Mouse (Mus musculus) kidney, adult 8-10 months (tissue): ENCODE measurements around the gene Slc22a15.
A peak's percentile ranks its signal among the peaks of the same experiment; 100 is the strongest.
"Not testable (repeated sequence)": the region's sequence is repeated elsewhere in the genome, so short reads cannot be mapped to it uniquely, and the experiment has no call there.

Experiments
- DNase-seq, 2 experiments: peaks; one replicate each; pipeline ENCODE4 v3.0.0; 2022

Gene Slc22a15

DNA sequence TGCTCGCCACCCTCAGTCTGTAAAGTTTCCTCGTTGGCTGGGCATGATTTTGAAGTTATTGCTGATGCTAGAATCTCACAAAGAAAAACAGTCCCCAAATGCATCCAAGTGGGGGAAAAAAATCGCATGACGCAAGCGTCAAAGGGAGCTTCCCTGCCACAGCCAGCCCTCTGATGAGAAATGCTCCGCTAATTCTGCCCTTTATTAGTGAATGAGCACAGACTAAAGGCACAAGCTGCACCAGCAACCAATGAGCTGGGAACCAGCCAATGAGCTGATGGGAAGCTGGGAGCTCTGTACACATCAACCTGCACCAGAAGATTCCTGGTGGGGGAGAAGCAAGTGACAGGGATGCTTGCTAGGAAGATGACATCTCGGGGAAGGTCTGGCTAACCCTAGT is 64.5 kb downstream of the Slc22a15 start:
- DNase-seq = no peak

DNA sequence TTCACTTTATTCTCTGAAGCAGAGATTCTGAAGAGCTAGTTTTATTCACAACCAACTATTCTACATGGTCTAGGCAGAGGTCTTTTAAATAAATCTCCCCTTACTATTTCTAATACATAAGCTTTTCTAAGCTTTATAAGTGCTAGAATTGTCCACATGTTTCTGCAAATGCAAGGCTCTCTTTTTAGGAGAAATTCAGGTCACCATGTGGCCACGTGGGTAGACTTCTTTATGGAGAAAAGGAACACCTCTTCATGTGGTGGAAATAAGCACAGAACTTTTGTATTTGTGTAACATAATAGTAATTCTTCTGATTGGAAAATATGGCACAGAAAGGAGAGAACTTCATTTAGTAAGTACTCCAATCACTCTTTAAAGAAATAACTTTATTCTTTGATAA is 70.2 kb downstream of the Slc22a15 start:
- DNase-seq = no peak

DNA sequence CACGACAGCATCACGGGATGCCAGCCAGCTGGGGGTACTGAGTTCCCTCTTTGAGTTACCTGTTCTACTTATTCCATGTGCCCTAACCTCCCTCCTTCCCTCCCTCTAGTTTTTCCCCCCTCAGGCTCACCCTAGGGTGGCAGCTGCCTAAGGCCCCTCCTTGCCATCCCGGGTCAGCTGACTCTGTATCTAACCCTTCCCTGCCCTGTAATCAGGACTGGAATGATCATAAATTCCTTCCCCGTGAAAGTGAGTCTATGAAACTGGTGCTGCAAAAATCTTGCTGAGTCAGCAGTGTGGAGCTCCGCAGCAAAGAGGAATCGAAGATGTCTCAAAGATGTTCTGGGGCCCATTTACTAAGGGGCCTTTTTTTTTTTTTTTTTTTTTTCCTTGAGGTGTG is 72.9 kb downstream of the Slc22a15 start:
- no peak for DNase-seq

DNA sequence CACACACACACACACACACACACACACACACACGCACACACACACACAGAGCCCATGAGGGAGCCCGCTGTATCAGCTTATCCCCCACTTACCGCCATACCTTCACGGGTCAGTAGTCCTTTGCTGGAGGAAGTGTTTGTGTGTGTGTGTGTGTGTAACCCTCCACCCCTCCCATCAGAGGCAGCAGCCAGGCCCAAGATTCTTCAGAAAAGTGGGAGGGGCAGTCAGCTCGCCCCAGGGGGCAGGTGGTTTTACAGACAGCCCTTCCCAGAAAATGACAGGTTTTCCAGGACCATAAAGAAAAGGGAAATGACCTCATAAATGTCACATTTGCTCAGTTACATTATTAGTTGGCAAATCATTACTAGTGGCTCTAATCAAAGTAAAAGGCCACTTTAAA is 75.4 kb downstream of the Slc22a15 start, which contains the start of gene Mab21l3:
Gene Mab21l3 (minus strand): TSS at position 144 of the 400 bp plus-strand sequence.
- no peak for DNase-seq

DNA sequence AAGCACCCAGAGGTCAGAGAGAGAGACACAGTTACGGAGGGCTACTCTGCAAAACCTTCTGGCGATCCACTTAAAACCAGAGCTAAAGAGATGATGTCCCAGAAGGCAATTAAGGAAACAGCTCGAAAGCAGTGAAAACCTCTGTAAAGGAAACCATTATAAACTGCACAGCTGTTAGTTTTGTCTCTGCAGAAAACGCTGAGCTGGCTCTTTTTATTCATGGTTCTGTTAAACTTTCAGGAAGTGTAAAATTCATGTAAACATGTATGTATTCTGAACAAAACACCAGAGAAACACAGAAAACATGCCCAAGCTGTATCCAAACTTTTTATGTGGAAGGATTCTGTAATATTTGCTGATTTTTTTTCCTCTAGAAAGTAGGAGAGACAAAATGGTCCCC is 78.2 kb downstream of the Slc22a15 start:
- DNase-seq = no peak

DNA sequence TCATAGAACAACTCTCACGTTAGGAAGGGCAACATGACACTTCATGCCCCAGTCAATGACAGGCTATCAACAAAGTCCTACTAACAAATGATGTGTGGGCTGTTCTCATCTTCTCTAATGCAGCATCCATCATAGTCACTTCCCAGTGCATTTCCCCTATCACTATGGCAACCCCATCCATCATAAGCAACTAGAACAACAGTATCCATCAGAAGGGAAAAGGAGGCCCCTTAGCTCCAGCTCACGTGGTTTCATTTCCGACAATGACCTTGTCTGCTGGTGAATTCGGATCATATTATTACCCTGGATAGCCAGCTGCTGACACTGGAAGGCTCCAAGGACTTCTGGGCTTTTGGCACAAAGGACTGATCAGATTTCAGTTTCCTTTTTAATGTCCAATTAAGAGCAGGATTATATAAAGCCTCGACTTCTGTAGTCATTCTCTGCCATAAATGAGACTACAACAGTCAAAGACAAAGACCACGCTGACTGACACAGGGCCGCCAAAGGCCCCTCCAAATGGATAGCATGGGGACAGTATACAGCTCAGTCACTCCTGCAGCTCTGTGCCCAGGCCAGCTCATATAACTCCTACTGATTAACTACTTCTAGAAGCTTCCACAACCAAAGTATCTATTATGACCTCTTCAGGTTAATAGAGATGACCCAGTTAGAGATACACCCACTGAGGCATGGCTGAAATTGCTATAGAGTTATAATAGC is 81.7 kb downstream of the Slc22a15 start:
- DNase-seq = no peak

DNA sequence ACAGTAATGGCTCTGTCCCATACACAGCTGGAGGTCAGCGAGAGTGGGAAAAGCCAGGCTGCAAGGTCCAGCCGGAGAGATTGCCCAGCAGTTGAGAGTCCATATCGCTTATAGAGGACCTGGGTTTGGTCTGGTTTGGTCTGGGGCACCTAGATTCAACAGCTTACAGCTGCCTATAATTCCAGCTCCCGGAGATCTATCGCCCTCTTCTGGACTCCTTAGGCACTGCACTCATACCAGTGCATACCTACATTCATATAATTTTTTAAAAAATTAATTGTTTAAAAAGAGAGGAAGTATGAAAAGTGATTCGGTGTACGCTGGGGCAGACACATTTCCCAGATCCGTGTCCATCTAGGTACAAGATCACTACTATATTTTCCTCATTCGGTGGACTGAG is 84.9 kb downstream of the Slc22a15 start:
- DNase-seq = no peak

DNA sequence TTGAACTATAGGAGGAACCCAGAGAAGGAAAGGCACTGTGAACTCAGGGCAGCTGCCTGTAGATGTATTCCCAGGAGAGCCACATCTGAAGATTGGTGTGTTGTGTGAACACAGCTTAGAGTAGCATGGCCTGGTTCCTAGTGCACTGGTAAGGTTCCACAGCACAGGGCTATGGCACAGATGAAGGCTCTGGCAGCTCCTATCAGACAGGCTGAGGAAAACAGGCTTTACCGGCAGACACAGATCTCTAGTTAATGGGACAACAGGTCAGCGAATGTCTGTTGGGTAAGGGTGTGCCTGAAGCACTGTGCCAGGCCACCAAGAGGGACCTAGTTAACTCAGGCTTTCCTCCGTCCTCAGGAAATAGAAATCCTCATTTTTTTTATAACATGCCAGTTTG is 87.3 kb downstream of the Slc22a15 start:
- DNase-seq = no peak

DNA sequence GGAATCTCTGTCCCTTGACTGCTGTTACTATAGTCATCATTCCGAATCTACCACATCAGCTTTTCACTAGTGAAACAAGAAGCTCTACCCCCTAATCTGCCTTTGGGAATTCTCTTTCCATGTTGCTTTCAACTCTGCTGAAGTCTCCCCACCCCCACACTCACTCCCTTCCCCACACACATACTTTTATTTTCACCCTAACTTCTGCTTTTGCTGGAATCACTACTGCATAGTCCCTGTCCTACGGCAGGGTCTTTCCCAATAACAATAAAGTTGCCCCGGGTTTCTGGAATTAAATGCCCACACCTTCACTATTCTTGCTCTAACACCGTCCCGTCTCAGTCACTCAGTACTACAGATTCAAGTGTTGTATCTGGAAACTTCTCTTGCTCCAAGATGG is 87.7 kb downstream of the Slc22a15 start:
- no peak for DNase-seq

DNA sequence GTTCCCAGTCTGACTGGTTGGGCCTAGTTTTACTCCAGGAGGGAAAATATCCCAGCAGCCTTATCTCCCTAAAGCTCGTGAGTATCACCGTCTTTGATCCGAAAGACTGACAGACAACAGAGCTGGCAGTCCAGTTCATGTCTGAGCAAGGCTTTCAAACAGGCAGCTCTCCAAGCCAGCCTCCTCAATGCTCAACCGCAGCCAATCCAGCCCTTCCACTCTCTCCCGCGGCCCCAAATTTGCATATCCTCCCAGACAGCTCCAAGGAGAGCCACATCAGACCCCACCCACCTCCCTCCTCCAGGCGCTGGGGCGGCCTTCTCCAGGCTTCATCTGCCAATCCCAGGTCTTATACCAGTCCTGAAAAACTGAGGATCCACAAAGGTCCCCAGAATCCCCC is 88.2 kb downstream of the Slc22a15 start:
- DNase-seq = peak; percentile 81 to 83

DNA sequence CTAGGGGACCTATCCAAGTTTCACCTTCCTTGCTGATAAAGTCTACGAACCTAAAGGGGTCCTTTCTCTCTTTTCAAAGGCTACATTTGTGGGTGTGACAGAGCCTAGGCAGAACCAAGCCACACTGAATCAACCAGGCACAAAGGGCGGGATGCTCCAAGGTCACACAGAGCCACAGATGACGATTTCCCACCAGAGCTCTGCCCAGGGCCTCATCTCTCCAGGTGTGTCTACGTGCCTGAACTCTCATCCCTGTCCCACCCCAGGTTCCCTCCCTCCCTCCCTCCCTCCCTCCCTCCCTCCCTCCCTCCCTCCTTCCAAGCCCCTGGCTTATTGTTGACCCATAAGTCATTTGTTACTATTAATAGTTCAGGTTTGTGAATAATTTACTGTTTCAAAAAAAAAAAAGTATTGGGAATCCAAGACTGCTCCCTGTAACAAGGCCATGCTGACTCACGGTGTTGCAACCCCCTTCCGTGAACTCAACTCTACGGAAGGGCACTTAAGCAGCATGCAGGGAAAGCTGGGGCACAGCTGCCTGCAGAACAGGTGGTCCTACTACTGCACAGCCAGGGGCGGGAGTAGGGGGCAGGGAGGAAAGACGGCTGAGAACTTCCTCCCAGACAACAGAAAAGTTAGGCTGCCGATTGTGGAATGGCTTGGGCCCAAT is 92.9 kb downstream of the Slc22a15 start:
- DNase-seq = peak; percentile 65 to 72

DNA sequence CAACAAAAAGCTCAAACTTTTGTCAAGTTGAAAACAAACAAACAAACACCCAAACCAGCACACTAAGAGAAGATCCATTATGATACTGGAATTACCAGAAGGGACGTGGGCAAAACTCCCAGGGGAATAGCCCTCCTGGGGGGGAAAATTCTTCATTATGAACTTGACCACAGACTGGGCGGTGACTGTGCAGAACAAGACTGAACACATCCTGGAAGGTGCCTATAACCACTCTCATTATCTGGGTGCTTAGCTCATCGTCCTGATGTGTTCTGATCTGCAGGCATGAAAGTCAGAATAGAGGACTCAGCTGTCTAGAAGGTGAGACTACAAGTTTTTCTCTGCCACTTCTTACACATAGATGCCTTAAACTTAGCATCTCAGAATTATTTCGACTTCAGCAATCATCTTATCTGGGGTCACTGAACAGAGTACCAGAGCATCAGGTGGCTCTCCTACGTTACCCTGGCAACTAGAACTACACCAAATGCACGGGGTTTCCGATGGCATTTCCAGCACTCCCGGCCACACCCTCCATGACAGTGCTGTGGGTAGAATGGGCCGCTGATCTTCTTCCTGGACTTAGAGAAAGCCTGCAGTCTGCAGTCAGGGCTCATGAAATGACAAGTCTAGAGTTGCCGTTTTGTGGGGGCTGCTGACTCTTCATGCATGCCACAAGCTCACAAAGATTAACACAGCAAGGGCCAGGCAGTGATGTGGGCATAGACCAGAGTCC is 94.2 kb downstream of the Slc22a15 start:
- DNase-seq = no peak

DNA sequence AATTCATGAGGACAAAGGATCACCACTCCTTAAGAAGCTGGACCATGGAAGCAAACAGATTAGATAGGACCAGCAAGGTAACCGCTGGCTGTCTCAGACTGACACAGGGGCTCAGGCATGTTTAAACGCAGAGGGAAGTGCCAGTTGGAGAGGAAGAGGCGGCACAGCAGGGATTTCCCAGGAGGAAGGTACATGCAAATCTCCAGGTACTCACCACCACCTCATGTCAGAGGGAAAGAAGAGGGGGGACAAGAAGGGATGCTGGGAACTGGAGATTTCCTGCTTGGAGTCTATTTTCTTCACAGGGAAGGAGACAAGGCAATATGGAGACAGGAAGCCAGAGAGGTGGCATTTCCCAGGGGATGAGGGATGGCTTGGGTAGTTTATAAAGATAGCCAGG is 95.7 kb downstream of the Slc22a15 start:
- no peak for DNase-seq

DNA sequence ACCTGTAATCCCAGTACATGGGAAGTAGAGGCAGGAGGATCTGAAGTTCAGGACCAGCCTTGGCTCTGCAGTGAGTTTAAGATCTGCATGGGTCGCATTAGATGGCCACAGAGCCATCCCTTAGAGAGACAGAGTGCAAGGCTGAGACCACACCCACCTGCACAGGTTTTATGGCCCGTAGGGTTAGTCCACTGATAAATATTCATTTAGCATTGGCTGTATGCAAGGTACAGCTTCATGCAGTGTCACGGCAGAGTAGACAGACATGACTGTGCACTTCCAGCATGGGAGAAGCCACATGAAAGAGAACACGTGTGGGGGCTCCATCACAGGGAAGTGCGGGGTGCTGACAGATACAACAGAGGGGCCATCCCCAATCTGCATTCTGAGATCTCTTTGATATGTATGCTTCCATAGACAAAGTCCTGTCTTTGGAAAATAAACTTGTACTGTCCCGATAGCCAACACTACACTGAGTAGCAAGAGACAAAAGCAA is 97.0 kb downstream of the Slc22a15 start:
- DNase-seq = no peak

DNA sequence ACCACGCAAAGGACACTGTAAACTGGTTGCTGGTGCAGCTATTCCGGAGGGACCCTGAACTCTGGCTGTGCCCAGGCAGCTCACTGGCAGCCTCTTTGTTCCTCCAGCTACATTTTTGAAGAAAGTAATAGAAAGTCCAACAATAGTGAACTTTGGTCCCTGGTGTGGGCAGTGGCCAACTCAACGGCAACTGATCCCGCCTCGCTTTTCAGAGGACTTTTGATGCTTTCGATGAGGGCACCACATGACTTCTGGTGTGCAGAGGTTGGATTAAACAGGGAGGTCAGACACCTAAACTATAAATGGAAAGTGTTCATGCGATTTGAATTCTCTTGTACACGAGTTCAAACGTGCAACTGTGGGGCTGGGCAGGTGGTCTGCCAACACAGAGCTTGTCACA is 99.9 kb downstream of the Slc22a15 start:
- peak; percentile 74 to 76 for DNase-seq

DNA sequence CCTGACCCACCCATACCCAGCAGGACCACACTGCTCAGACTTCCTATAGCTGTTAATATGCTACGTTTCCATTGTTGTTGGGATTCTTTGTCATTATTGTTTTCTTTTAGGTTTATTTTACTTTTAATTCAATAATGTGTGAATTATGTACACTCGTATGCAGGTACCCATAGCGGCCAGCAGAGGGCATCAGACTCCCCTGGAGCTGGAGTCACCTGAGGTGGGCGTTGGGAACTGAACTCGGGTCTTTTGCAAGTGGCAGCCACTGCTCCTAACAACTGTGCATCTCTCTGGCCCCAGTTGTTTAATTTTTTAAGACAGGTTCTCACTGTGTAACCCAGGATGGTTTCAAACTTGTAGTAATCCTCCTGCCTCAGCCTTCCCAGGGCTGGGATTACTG is 102.2 kb downstream of the Slc22a15 start:
- no peak for DNase-seq

DNA sequence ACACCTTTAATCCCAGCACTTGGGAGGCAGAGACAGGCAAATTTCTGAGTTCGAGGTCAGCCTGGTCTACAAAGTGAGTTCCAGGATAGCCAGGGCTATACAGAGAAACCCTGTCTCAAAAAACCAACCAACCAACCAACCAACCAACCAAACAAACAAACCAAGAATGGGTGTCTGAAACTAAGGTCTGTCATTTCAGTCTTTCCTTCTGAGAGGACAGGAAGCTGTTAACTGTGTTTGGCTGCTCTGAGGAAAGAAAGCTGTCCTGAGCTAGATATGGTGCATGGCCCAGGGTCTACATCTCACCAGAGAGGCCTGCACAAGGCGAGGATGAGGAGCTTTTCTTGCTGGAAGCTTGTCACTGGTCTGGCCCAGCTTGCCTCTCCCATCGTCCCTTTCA is 103.5 kb downstream of the Slc22a15 start:
- not testable (repeated sequence) for DNase-seq

DNA sequence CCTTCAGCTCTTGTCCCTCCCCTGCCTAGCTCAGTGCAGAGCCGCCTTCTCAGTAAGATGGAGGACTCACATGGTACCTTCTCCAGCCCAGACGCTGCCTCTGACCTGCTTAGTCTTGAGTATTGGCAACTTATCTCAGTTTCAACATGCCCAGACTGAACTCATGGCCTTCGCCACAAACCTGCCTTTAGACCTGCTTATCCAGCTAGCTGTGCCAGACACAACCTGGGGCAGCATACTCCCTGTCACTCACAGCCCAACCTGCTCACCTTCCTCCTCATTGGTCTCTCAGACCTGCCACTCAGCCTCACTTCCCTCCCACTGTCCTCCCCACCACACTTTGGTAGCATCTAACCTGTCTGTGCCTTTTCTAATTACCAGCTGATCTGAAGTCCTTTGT is 108.2 kb downstream of the Slc22a15 start:
- no peak for DNase-seq

DNA sequence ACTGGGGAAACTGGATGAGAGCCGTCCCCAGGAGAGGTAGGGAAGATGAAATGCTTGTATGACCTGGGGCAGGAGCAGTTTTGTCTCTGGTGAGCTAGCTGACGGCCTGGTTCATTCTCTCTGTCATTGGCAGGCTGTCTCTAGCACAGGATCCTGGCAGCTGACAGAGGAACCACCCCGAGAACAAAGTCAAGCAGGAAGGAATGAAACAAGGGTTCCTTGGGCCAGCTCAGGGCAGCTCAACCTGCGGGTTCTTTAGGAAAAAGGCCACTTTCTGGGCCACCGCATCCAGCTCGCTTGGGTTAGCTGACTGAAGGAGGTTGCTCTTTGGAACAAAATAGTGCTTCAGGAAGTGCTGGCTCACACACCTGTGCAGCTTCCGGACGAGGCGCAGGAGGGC is 109.5 kb downstream of the Slc22a15 start:
- DNase-seq = peak in 1 of 2 experiments; percentile 46

DNA sequence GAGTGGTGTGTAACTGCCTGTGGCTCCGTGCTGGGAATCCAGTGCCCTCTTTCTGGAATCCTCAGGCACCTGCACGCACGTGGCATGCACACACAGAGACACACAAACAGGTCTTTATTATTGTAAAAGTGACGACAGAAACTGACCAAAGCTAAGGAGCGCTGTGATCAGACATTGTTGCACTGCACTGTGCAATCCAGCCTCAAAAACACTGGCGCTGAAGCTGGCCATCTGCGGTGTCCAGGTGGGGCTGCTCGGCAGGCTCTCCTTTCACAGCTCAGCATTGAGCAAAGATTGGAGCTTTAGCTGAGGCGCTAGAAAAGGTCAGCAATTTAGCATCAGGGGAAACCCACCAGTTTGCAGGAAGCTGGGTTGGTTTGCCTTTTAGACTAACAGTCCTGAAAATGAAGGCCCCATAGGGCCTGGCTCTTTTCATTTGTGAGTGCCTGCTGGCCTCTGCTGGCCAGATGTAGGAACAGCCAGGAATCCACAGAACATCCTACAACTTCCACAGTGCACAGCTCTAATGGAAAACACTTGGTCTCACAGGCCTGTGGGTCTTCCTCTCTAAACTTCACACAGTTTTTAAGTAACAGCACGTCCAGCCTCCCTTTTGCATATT is 111.8 kb downstream of the Slc22a15 start:
- DNase-seq = peak; percentile 52 to 80

DNA sequence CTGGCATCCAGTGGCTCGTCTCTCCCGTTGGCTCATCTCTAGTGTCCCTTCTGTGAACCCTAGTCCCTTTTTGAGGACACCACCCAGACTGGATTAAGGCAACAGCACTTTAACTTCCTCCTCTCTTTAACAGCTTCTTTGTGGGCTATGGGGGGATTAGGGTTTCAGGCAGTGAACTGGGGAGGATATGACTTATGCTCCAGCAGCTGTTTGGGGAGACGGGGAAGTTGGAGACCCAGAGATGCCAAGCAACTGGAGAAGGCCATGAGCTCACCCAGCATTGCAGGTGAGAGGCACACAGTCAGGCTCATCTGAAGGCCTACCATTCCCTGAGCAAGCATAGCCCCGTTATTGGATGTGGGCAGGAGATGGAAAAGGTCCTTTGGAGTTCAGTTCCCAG is 112.3 kb downstream of the Slc22a15 start:
- no peak for DNase-seq

DNA sequence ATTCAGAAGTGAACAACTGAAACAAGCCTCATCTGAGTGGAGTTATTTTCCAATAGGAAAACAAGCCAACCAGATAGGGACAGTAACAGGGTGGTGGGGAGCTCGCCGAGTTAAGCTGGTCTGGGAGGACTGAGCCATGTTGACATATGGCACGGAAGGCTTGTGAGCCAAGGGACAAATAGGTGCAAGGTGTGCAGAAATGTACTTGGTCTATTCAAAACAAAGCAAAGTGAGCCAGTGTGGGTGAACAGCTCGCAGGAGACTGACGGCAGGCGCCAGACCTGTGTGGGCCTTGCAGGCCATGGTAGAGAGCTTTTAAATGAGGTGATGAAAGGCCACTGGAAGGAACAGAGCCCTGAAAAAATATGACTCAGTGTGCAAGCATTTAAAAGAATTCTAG is 116.6 kb downstream of the Slc22a15 start:
- DNase-seq = no peak

DNA sequence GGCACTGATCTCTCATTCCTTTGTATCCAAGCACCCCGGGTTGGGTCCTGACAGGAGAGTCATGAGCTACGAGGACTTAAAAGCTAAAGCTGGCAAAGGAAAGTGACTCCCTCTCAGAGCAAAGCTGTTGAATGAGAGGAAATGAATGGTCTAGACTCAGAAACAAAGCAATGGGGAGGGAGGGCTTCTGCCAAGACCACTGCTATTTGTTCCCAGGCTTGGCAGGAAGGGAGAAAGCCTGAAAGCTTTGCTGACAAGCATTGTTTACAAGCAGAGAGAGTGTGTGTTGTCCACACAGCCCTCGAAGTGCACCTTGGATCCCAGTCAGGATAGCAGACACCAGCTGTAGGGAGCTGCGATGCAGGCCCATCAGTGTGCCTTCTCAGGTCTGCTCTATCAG is 117.3 kb downstream of the Slc22a15 start:
- DNase-seq = no peak
